Mouse (Mus musculus) macrophage (primary cell): ENCODE data around the gene Ptprt. TPM values are rescaled to one million over a fixed set of nuclear protein-coding genes. Genes with fewer than 3 reads are reported as not detected.

Source experiments
- H3K27ac ChIP-seq: fragments of 350-480 bp; formaldehyde crosslinking; 2 replicates; pipeline ENCODE4 v1.9.0; 2021
- H3K36me3 ChIP-seq: fragments of 350-480 bp; formaldehyde crosslinking; 2 replicates; pipeline ENCODE4 v1.9.0; 2021; ENCODE audit errors: inconsistent target
- H3K4me3 ChIP-seq: fragments of 350-480 bp; formaldehyde crosslinking; 2 replicates; pipeline ENCODE4 v1.9.0; 2021; ENCODE audit errors: inconsistent target
- H3K79me2 ChIP-seq: fragments of 350-480 bp; formaldehyde crosslinking; 2 replicates; pipeline ENCODE4 v1.9.0; 2021; ENCODE audit errors: inconsistent target
- WGBS: methylation state at CpG from one replicate; pipeline ENCODE4 v1.1.7; 2026; ENCODE audit warnings: inconsistent platforms; ENCODE audit not compliant: missing documents; 5-methylcytosine and 5-hydroxymethylcytosine counted together
- polyA plus RNA-seq: library from polyadenylated mRNA; stranded (reverse); fragments of 250-400 nt; gene quantifications from 3 replicates; pipeline ENCODE4 v1.2.4, GENCODE M21; 2018; ENCODE audit warnings: inconsistent platforms

The Ptprt gene
- polyA plus RNA-seq, 1 experiment from 2014 or later = not detected

DNA sequence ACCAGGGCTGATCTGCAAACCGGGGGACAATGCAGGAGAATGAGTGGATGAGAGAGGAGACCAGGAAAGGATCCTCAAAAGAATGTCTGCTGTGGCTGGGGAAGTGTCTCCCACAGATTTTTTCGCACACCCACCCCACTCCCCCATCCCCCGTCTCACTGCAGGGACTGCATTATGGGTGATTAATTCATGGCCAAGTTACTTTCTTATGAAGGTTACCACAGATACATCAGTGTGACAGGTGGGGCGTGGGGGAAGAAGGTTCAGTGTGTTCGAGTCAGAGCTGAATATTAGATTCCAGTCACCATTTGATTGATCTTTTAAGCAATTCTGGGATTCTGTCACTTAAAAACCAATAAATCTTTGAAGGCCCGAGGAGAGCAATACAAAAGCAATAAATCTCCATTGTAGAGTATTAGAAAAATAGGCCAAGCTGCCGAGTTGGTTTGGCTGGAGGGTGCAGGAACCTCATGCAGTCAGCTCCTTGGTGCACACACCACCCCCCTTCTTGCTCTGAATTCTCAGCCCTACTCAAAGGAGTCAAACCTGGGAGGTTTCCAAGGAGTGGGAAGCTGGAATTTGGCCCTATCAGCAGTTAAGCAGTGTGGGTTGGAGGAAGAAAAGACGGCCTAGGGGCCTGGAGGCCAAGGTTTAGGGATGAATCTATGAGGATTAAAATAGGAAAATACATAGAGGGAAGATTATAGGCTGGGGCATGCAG, 854.5 kb downstream of the Ptprt start:
- H3K36me3 ChIP-seq = no peaks in the 10 kb centered on the region
- no peaks in the 10 kb centered on the region for H3K79me2 ChIP-seq
- 69% methylated on average over 8 of the region's 8 CpGs for WGBS

GRCm38 (mm10) chr2:161799946-161800345, 861.0 kb downstream of the Ptprt start:
- H3K4me3 ChIP-seq = no peak overlapping the region
- WGBS = 83% methylated on average over 6 of the region's 6 CpGs
- no peaks in the 10 kb centered on the region for H3K36me3 ChIP-seq
- H3K27ac ChIP-seq = no peak overlapping the region
- H3K79me2 ChIP-seq = no peaks in the 10 kb centered on the region

More for the DNA sequence above, 854.5 kb downstream of the Ptprt start:
- H3K4me3 ChIP-seq = no peak overlapping the region
- H3K27ac ChIP-seq = no peak overlapping the region

DNA sequence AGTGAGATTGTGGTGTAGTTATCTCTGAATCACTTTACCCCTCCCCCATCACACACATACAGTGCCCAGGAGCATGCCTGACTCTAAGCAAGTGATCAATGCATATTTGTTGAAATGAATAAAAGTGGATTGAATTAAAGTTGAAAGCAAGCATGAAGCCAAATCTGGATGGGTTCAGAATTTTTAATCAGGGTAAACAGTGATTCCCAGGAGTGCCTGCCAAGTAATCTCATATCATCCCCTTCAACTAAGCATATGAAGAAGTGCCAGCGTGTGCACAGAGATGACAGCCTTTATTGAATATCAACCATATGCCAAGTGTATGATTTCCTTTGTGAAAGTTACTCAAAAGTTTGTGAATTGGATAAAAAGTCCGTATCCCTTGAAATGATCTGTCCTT, 893.4 kb downstream of the Ptprt start:
- 67% methylated on average over 2 of the region's 2 CpGs for WGBS
- Histone ChIP-seq H3K36me3 (no peaks in the 10 kb centered on the region), H3K79me2 (no peaks in the 10 kb centered on the region), H3K4me3 (no peak overlapping the region), H3K27ac (no peak overlapping the region)

DNA sequence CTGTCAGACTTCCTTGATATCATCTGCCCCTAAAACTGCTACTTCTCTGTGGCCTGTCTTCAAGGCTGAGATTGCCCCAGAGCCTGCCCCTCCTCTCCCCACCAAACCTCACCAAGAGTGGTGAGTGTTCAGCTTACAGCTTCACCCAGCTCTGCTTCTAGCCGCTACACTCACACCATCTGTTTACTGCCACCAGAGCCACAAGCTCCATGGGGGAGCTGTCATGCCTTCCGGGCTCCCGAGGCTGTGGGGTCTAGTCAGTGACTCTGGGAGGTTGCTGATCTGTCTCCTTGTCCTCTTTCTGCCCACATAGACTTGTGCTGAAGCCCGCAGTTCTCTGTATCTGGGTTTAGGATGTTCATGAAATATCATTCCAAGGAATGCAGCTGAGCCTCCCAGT, 947.9 kb downstream of the Ptprt start:
- WGBS = 26% methylated on average over 4 of the region's 4 CpGs
- H3K36me3 ChIP-seq = no peaks in the 10 kb centered on the region
- no peak overlapping the region for H3K4me3 ChIP-seq
- no peaks in the 10 kb centered on the region for H3K79me2 ChIP-seq
- H3K27ac ChIP-seq = no peak overlapping the region

DNA sequence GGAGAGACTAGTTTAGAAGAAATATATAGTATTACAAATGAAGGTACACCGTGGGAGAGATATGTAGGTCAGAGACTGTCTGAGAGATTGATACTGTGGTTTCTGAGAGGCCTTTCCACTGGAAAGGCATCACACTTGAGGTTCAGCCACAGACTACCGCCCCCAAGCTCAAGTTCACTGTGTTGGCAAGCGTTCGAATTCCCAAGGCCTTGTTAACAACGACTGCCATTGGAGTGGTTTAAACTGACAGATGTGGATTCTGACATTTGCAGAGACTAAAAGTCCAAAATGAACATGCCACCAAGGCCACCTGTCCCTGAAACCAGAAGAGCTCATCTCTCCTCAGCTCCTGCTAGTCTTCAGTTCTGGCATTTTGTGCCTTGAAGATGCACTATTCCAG, 951.6 kb downstream of the Ptprt start:
- H3K36me3 ChIP-seq = no peaks in the 10 kb centered on the region
- 81% methylated on average over 5 of the region's 5 CpGs for WGBS
- H3K4me3 ChIP-seq = no peak overlapping the region
- no peak overlapping the region for H3K27ac ChIP-seq
- H3K79me2 ChIP-seq = no peaks in the 10 kb centered on the region

- Histone ChIP-seq H3K27ac (no peak overlapping the region), H3K79me2 (no peaks in the 10 kb centered on the region), H3K36me3 (no peaks in the 10 kb centered on the region), H3K4me3 (no peak overlapping the region)
- 90% methylated on average over 7 of the region's 7 CpGs for WGBS
Observed at GRCm38 (mm10) chr2:161706386-161706915, 954.5 kb downstream of the Ptprt start.

- Histone ChIP-seq H3K4me3 (no peak overlapping the region), H3K27ac (no peak overlapping the region), H3K36me3 (no peaks in the 10 kb centered on the region), H3K79me2 (no peaks in the 10 kb centered on the region)
- WGBS = 70% methylated on average over 8 of the region's 8 CpGs
Observed at GRCm38 (mm10) chr2:161704811-161705210, 956.1 kb downstream of the Ptprt start.

DNA sequence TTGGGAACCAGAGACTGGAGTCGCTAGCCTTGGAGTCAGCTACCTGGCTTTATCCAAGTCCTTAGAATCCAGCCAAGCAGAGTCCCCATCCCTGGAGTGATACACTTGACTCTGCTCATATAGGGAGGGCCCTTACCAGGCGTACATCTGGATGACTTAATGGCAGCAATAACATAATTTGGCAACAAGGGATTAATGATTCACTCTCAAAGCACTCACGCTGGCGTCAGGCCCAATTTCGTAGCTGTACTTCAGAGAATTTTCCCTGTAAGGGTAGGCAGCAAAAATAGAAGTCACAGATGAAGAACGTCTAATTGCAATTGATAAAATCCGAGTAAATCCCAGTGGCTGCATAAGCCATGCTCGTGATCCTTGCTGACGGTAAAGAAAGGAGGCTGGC, 956.5 kb downstream of the Ptprt start:
- H3K36me3 ChIP-seq = no peaks in the 10 kb centered on the region
- H3K79me2 ChIP-seq = no peaks in the 10 kb centered on the region
- WGBS = 78% methylated on average over 9 of the region's 9 CpGs
- H3K4me3 ChIP-seq = no peak overlapping the region
- no peak overlapping the region for H3K27ac ChIP-seq

GRCm38 (mm10) chr2:161695819-161696218, 965.1 kb downstream of the Ptprt start:
- Histone ChIP-seq H3K4me3 (no peak overlapping the region), H3K27ac (no peak overlapping the region), H3K36me3 (no peaks in the 10 kb centered on the region), H3K79me2 (no peaks in the 10 kb centered on the region)
- WGBS = 32% methylated on average over 8 of the region's 8 CpGs

DNA sequence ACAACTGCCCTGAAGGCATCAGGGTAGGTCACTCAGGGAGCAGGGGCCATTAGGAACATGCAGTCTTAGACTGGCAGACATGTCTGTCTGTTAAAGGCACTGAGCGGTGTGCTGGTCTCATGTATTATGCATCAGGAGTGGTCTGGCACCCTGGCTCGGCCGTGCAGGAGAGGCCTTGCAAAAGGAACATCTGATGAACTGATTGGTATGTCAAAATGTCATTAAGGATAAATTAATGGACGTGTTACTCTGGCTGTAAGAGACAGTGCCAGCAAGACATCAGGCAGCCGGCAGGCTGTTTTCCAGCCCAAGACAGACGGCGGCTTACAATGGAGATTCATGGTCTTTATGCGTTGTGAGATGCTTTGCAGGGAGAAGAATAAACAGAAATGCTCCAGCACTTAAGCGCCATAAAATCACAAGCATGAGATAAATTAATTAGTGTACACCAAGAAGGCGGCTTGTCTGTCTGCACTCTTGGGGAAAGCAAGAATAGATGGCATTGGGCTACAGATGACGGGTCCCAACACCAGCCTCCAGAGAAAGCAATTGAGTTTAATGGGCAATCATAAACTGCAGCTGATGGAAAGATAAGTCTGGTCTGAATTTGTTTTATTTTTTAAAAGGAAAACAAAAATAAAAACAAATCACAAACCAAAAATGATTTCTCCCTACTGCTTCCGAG, 992.5 kb downstream of the Ptprt start:
- Histone ChIP-seq H3K4me3 (no peak overlapping the region), H3K27ac (no peak overlapping the region), H3K36me3 (no peaks in the 10 kb centered on the region), H3K79me2 (no peaks in the 10 kb centered on the region)
- WGBS = 88% methylated on average over 12 of the region's 12 CpGs

DNA sequence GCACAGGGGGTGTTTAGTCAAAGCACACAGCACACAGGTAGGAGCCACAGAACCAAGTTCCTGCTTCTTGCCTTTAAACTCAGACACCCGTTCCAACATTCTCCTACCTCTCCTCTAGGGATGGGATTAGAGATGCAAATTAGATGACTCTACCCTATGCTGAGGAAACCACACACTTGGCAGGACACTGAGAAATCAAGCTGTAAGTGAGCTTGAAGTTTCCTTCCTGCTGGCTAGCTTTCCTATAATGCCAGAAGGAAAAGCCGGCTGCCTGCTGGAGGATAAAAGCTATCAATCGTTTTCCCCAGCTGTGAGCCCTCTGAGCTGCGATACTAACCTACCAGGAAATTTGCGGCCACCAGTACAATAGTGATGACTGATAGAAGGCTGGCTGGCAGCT, 999.0 kb downstream of the Ptprt start:
- no peaks in the 10 kb centered on the region for H3K79me2 ChIP-seq
- no peak overlapping the region for H3K27ac ChIP-seq
- 19% methylated on average over 5 of the region's 5 CpGs for WGBS
- H3K36me3 ChIP-seq = no peaks in the 10 kb centered on the region
- H3K4me3 ChIP-seq = no peak overlapping the region

DNA sequence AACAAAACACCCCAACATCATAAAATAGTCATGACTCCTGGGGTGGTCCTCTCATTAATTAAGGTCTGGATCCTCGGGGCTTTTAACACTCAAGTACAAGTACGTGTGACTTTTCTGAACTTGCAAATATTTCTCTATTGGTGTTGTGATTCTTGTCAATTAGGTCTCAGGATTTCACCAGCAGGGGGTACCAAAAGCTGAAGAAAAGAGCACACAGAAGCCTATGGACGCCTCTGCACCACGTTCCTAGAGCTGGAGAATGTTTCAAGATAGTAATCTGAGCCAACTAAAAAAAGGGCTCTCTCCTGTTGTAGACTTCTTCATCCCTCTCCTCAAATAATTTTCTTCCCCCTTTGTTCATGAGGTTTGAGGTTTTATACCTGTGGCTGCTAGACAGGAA, 1000.1 kb downstream of the Ptprt start:
- no peak overlapping the region for H3K27ac ChIP-seq
- H3K36me3 ChIP-seq = no peaks in the 10 kb centered on the region
- no peaks in the 10 kb centered on the region for H3K79me2 ChIP-seq
- WGBS = 23% methylated on average over 4 of the region's 4 CpGs
- H3K4me3 ChIP-seq = no peak overlapping the region

DNA sequence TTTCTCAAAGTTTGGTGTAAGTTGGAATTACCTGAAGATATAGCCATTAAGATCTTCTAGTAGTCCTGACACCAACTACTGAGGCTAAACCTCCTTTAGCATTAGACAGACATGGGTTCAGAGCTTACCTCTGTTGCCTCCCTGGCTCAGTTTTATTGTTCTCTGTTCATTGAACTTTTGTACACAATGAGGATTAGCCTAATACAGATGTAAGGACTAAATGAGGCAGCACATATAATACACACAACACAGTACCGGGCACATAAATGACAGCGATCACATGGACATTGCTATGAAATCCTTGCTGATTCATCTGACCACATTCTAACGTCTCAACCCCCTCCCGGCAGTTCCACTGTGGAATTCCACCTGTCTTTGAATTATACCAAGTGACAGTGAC, 1003.9 kb downstream of the Ptprt start:
- no peak overlapping the region for H3K4me3 ChIP-seq
- no peaks in the 10 kb centered on the region for H3K79me2 ChIP-seq
- no peak overlapping the region for H3K27ac ChIP-seq
- H3K36me3 ChIP-seq = no peaks in the 10 kb centered on the region
- WGBS = 89% methylated on average over 4 of the region's 4 CpGs

DNA sequence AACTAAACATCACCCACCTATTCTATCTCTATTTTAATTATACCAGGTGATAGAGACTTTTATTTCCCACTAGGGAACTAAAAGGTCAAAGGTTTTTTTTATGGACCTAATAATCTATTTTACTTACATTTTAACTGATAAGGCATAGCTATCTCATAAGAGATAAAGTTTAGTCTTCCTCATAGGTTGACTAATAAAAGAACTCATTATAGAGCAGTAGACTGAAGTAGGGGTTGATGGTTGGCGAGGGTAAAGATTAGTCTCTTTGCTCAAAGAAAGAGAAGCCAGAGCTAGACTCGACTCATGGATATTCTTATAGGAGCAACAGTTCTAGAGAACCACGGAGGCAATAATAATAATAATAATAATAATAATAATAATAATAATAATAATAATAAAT, 1004.3 kb downstream of the Ptprt start:
- no peaks in the 10 kb centered on the region for H3K36me3 ChIP-seq
- no peaks in the 10 kb centered on the region for H3K79me2 ChIP-seq
- H3K4me3 ChIP-seq = no peak overlapping the region
- 94% methylated on average over 3 of the region's 3 CpGs for WGBS
- no peak overlapping the region for H3K27ac ChIP-seq

DNA sequence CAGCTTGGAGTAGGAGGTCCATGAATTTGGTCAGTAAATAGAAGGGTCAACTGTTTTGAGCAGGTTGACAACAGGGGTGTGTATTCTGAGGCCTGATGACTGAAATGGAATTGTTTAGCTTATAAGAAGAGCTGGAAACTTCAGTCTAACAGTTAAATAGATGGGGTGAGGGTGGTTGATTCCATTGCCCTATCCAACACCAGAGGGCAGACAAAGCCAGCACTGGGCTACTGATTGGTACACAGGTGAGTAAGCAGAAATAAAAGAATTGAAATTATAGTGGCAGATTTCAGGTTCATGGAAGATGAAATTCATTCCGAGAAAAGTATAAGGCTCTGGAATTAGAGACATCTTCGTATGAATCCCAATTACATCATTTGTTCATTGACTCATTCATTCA, 1020.1 kb downstream of the Ptprt start:
- WGBS = 65% methylated on average over 2 of the region's 2 CpGs
- Histone ChIP-seq H3K4me3 (no peak overlapping the region), H3K79me2 (no peaks in the 10 kb centered on the region), H3K36me3 (no peaks in the 10 kb centered on the region), H3K27ac (no peak overlapping the region)
